In the genomic region with DNA sequence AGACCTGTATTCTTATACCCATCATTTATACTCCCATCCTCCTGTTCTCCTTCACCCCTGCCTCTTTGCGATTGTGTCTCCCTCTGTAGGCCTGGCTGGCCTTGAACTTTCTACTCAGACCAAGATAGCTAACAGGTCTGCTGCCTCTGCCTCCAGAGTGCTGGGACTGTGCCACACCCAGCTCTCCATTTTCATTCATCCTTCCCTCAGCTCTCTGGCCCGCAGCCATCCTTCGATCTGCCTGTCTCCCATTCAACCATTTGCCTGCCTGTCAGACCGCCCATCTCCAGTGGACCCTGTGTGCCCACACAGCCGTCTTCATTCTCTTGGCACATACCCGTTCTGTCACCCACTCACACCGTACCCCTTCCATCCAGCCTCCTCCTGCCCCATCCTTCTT, we compare ENCODE assay signal across 9 mouse cellular contexts. TPM values are rescaled to one million over a fixed set of nuclear protein-coding genes. Genes with fewer than 3 reads are reported as not detected.
A peak's percentile ranks its signal among the peaks of the same experiment; 100 is the strongest.
DNase-seq lines count a peak whose midpoint lies in the region; ATAC-seq and TF ChIP-seq lines count a peak whose summit lies in the region.
"Had no signal": no experiment of that assay in that cellular context is flagged by ENCODE, and none has a peak within 500 bp of the region (broad histone marks: within the 10 kb centered on the region; RNA-seq: fewer than 3 reads in every experiment).

No protein-coding gene starts in this region.

- DNase-seq in cerebellum, postnatal 10 days: peak; percentile 41 to 56
- no peak for DNase-seq in cerebellum, adult 9-10 months
- no peak for DNase-seq in kidney, postnatal 0 days (ENCODE audit: low spot score)
- no peak for DNase-seq in embryonic facial prominence, embryonic 10.5 days (ENCODE audit: low spot score)
- DNase-seq in lung, postnatal 4 days: no peak
- no peak for DNase-seq in c-Kit-positive CD71-positive TER-119-positive erythroid progenitor cells, embryonic 14.5 days (ENCODE audit: low spot score)

- no peak overlapping the region for H3K4me3 ChIP-seq in kidney, postnatal 0 days (replicated peaks; ENCODE audit: low read depth, low read length)
- no peak overlapping the region for H3K4me3 ChIP-seq in kidney, embryonic 14.5 days (ENCODE audit: low read length)
- no peak overlapping the region for H3K4me3 ChIP-seq in ES-Bruce4 (ENCODE audit: low read depth, low read length)
- peak overlapping the region; percentile 8; the same call in 1 of the 2 replicates for H3K4me3 ChIP-seq in embryonic facial prominence, embryonic 10.5 days
- H3K4me3 ChIP-seq: limb, embryonic 12.5 days had no signal

- TF ChIP-seq EP300 in ES-Bruce4 (IDR thresholded peaks at IDR 0.05; ENCODE audit: insufficient read depth, low read depth, low read length): peak; percentile 70; the same call in 1 of the 2 replicates

- TF ChIP-seq CTCF in kidney, postnatal 0 days (IDR thresholded peaks at IDR 0.05; ENCODE audit: low read depth): no peak
- TF ChIP-seq CTCF in ES-Bruce4 (IDR thresholded peaks at IDR 0.05; ENCODE audit: low read depth, low read length): no peak

- peak overlapping the region; percentile 31; the same call in 1 of the 2 replicates for H3K27ac ChIP-seq in kidney, postnatal 0 days
- H3K27ac ChIP-seq in kidney, embryonic 14.5 days (ENCODE audit: low read depth, low read length): no peak overlapping the region
- H3K27ac ChIP-seq in ES-Bruce4 (ENCODE audit: insufficient read depth, low read length): peak overlapping the region; percentile 46; the same call in 1 of the 2 replicates
- H3K27ac ChIP-seq in embryonic facial prominence, embryonic 10.5 days (replicated peaks): peak overlapping the region; percentile 83

- no peaks in the 10 kb centered on the region for H3K36me3 ChIP-seq in kidney, postnatal 0 days (ENCODE audit: insufficient read depth, low read length)
- H3K36me3 ChIP-seq in kidney, embryonic 14.5 days (ENCODE audit: control insufficient read depth, insufficient read depth, low read length): no peaks in the 10 kb centered on the region
- H3K36me3 ChIP-seq in ES-Bruce4 (ENCODE audit: control insufficient read depth, insufficient read depth, low read length, poor library complexity, severe bottlenecking): no peaks in the 10 kb centered on the region
- no peaks in the 10 kb centered on the region for H3K36me3 ChIP-seq in embryonic facial prominence, embryonic 10.5 days (replicated peaks)
- H3K36me3 ChIP-seq: limb, embryonic 12.5 days had no signal

- no peak for ATAC-seq in kidney, postnatal 0 days (replicated peaks; ENCODE audit: low FRiP score, low read depth)
- ATAC-seq in kidney, embryonic 14.5 days (ENCODE audit: low FRiP score, low TSS enrichment): no peak

- peaks cover 25% of the 10 kb centered on the region for H3K4me1 ChIP-seq in kidney, postnatal 0 days (replicated peaks; ENCODE audit: insufficient read depth, low read length)
- H3K4me1 ChIP-seq in kidney, embryonic 14.5 days (ENCODE audit: control insufficient read depth, insufficient read depth, low read length): peaks cover 39% of the 10 kb centered on the region
- peaks cover 17% of the 10 kb centered on the region for H3K4me1 ChIP-seq in ES-Bruce4 (ENCODE audit: control insufficient read depth, insufficient read depth, low read length)
- H3K4me1 ChIP-seq in embryonic facial prominence, embryonic 10.5 days: peaks cover 94% of the 10 kb centered on the region

- H3K4me2 ChIP-seq in kidney, postnatal 0 days (ENCODE audit: low read length): no peak overlapping the region
- H3K4me2 ChIP-seq in kidney, embryonic 14.5 days (replicated peaks; ENCODE audit: low read depth, low read length): no peak overlapping the region
- H3K4me2 ChIP-seq: limb, embryonic 12.5 days had no signal

- 64% methylated on average over 7 of the region's 7 CpGs for WGBS in kidney, postnatal 0 days
- WGBS in kidney, embryonic 14.5 days: 81% methylated on average over 7 of the region's 7 CpGs
- WGBS in embryonic facial prominence, embryonic 10.5 days: 74% methylated on average over 7 of the region's 7 CpGs

- H3K9me3 ChIP-seq in kidney, postnatal 0 days (replicated peaks; ENCODE audit: low read length): no peaks in the 10 kb centered on the region
- H3K9me3 ChIP-seq in kidney, embryonic 14.5 days (ENCODE audit: control insufficient read depth, low read length): no peaks in the 10 kb centered on the region
- no peaks in the 10 kb centered on the region for H3K9me3 ChIP-seq in ES-Bruce4 (replicated peaks; ENCODE audit: control insufficient read depth, insufficient read depth, low read length, poor library complexity, severe bottlenecking)
- no peaks in the 10 kb centered on the region for H3K9me3 ChIP-seq in embryonic facial prominence, embryonic 10.5 days
- H3K9me3 ChIP-seq: limb, embryonic 12.5 days had no signal

- no peaks in the 10 kb centered on the region for H3K27me3 ChIP-seq in kidney, postnatal 0 days (ENCODE audit: insufficient read depth, low read length)
- no peaks in the 10 kb centered on the region for H3K27me3 ChIP-seq in kidney, embryonic 14.5 days (ENCODE audit: control insufficient read depth, insufficient read depth, low read length)
- no peaks in the 10 kb centered on the region for H3K27me3 ChIP-seq in ES-Bruce4 (ENCODE audit: control insufficient read depth, insufficient read depth, low read length, poor library complexity, severe bottlenecking)
- H3K27me3 ChIP-seq in embryonic facial prominence, embryonic 10.5 days (replicated peaks; ENCODE audit: low read depth, poor library complexity, severe bottlenecking): no peaks in the 10 kb centered on the region
- H3K27me3 ChIP-seq: limb, embryonic 12.5 days had no signal

- H3K9ac ChIP-seq in kidney, postnatal 0 days (ENCODE audit: low read depth, low read length): no peak overlapping the region
- H3K9ac ChIP-seq in kidney, embryonic 14.5 days (ENCODE audit: low read depth, low read length): no peak overlapping the region
- H3K9ac ChIP-seq in ES-Bruce4 (ENCODE audit: low read depth, poor library complexity, severe bottlenecking): no peak overlapping the region
- H3K9ac ChIP-seq: limb, embryonic 12.5 days had no signal

- TF ChIP-seq POLR2A in ES-Bruce4 (IDR thresholded peaks at IDR 0.05; ENCODE audit: insufficient read depth, low read length): no peak

RNA-seq across cellular contexts. Expression of a gene that starts 36.2 kb away (rescaled TPM):
- 20.0 and 20.6 TPM in 2 replicates for polyA plus RNA-seq in kidney, postnatal 0 days (2015; fragmentation: Nextera tagmentation; extraction: Ambion mirVana)
- polyA plus RNA-seq in kidney, embryonic 14.5 days (2014; fragmentation: Nextera tagmentation; extraction: Ambion mirVana): 16.3 and 27.0 TPM in 2 replicates
- 26.3 and 38.1 TPM in 2 replicates for polyA plus RNA-seq in ES-Bruce4 (2011; ENCODE audit: insufficient read depth, insufficient read length, low read depth, missing spikeins)
- polyA plus RNA-seq in embryonic facial prominence, embryonic 10.5 days (2016; fragmentation: Nextera tagmentation; extraction: Ambion mirVana): 65.8 and 71.2 TPM in 2 replicates

RNA-seq across cellular contexts. Expression of a gene that starts 36.3 kb away (rescaled TPM):
- 28.3 and 31.6 TPM in 2 replicates for polyA plus RNA-seq in kidney, postnatal 0 days (2015; fragmentation: Nextera tagmentation; extraction: Ambion mirVana)
- polyA plus RNA-seq in kidney, embryonic 14.5 days (2014; fragmentation: Nextera tagmentation; extraction: Ambion mirVana): 19.8 and 20.0 TPM in 2 replicates
- 19.3 and 21.3 TPM in 2 replicates for polyA plus RNA-seq in ES-Bruce4 (2011; ENCODE audit: insufficient read depth, insufficient read length, low read depth, missing spikeins)
- polyA plus RNA-seq in embryonic facial prominence, embryonic 10.5 days (2016; fragmentation: Nextera tagmentation; extraction: Ambion mirVana): 29.1 and 31.5 TPM in 2 replicates

RNA-seq across cellular contexts. Expression of a gene that starts 42.0 kb away (rescaled TPM):
- polyA plus RNA-seq in kidney, postnatal 0 days (2015; fragmentation: Nextera tagmentation; extraction: Ambion mirVana): 29.8 and 30.6 TPM in 2 replicates
- 21.9 and 23.6 TPM in 2 replicates for polyA plus RNA-seq in kidney, embryonic 14.5 days (2014; fragmentation: Nextera tagmentation; extraction: Ambion mirVana)
- 7.1 and 9.3 TPM in 2 replicates for polyA plus RNA-seq in ES-Bruce4 (2011; ENCODE audit: insufficient read depth, insufficient read length, low read depth, missing spikeins)
- 27.9 and 32.3 TPM in 2 replicates for polyA plus RNA-seq in embryonic facial prominence, embryonic 10.5 days (2016; fragmentation: Nextera tagmentation; extraction: Ambion mirVana)

RNA-seq across cellular contexts. Expression of a gene that starts 42.4 kb away (rescaled TPM):
- 107 and 123 TPM in 2 replicates for polyA plus RNA-seq in kidney, postnatal 0 days (2015; fragmentation: Nextera tagmentation; extraction: Ambion mirVana)
- polyA plus RNA-seq in kidney, embryonic 14.5 days (2014; fragmentation: Nextera tagmentation; extraction: Ambion mirVana): 78.7 and 89.0 TPM in 2 replicates
- 13.6 and 15.4 TPM in 2 replicates for polyA plus RNA-seq in ES-Bruce4 (2011; ENCODE audit: insufficient read depth, insufficient read length, low read depth, missing spikeins)
- polyA plus RNA-seq in embryonic facial prominence, embryonic 10.5 days (2016; fragmentation: Nextera tagmentation; extraction: Ambion mirVana): 56.2 and 58.4 TPM in 2 replicates

Comparison
In these comparisons a context has a peak if more than half of its experiments do, and no peak if none do; other contexts are left out.
1. DNase-seq: peak in cerebellum, postnatal 10 days (2 of 2); none in cerebellum, adult 9-10 months (single experiment), kidney, postnatal 0 days (single experiment), embryonic facial prominence, embryonic 10.5 days (single experiment), lung, postnatal 4 days (0 of 2) and c-Kit-positive CD71-positive TER-119-positive erythroid progenitor cells, embryonic 14.5 days (single experiment).